Mouse (Mus musculus): ENCODE measurements around the gene Slc45a3. TPM values are rescaled to one million over a fixed set of nuclear protein-coding genes. Genes with fewer than 3 reads are reported as not detected.

Slc45a3 gene
- polyA plus RNA-seq, 1 experiment: 0.10 TPM

DNA sequence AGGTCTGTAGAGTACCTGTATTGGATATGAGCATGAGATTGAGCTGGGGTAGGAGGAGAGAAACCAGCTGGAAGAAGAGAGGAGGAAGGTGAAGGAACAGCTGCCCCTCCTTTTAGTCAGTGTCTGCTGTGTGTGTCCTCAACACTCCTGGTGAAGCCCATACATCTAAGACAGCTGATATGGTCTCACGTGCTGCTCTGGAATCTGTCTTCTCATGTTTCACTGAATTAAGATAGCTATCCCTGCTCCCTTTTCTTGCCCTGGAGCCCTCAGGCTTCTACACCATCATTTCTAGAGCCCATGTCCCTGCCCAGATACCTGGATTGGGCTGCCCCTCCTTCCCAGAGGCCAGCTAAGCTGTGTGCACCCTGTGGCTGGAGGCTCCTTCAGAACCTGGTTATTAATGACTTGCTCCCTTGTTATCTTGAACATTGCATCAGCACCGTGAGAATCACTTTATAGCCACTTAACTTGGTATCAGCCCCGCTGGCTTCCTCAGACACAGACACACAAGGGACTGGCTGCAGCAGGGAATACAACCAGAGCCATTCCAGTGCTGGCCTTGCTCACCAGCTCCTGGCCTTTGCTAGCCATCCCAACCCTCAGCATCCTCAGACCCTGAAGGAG is 7.5 kb upstream of the Slc45a3 start:
- TF ChIP-seq GATA1 (IDR thresholded peaks at IDR 0.05; ENCODE audit: low read length): no peak

DNA sequence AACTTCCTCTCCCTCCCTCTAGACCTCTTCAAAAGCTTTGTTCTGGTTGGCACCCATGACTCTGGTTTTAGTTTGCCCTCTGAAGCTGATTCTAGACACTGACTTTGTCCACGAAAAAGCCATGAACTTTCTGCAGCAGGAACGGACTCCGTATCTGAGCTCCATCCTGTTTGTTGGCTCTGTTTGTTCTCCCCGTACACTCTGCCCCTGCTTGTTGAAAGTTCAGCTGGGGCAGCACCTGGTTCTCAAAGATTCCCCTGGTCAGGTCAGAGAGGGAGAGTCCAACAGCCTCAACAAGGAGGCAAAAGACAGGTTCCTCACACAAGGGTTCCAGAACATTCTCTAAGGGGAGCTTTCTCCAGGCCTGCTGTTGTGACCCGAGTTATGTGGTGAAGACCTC is 5.4 kb upstream of the Slc45a3 start:
- no peak for TF ChIP-seq GATA1 (IDR thresholded peaks at IDR 0.05; ENCODE audit: low read length)

DNA sequence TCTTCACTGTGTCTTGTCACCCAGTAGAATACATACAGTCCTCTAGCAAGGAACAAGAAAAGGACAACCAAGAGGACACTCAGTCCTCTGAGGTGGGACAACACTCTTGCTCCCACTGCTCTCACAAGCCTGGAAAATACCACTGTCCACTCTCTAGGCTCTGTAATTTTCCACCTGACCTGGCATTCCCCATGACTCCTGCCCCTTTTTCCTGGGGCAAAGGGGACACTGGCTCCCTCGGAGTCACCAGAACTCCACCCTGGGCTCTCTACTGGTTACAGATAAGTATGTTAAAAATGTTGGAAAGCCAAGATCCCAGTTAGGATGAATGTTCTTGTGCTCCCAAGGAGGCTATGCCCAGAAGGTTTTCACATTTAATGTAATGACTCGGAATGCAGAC is 1.8 kb upstream of the Slc45a3 start:
- no peak for TF ChIP-seq GATA1 (IDR thresholded peaks at IDR 0.05; ENCODE audit: low read length)

DNA sequence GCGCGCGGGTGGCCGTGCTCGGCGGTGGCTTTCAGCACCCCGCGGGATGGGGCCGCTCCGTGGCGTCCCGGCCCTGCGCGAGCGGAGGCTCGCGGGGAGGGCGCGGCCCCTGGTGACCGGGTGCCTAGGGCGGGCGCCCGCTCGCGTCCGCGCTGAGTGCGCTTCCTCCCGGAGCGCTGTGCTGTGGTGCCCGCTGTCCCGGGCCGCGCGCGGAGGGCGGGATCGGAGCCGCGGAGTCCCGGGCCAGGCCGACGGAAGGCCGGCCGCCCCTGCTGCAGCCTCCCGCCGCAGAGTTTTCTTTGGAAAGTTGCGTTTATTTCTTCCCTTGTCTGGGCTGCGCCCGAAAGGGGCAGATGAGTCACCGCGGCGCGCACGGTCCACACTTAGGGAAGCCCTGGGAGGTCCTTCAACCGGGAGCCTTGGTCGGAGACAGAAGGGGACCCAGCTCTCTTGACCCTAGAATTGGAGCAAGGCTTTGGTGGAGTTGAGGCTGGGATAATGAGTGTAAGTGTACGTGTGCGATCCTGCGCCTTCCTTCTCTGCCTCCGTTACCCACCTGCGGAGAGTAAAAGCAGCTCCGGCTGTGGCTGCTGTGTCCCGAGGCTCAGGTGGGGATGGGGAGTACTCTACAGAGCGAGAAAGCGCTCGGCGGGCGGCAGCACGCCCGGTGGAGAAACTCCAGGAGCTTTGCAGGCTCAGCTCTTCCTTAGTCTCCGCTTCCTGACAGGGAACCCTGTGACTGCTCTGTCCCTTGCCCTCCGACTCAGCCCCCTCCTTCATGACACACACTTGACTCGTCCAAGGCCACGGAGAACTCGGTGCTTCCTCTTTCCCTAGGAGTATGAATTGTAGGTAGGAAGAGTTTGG is 551 bp downstream of the Slc45a3 start:
- no peak for TF ChIP-seq GATA1 (IDR thresholded peaks at IDR 0.05; ENCODE audit: low read length)

DNA sequence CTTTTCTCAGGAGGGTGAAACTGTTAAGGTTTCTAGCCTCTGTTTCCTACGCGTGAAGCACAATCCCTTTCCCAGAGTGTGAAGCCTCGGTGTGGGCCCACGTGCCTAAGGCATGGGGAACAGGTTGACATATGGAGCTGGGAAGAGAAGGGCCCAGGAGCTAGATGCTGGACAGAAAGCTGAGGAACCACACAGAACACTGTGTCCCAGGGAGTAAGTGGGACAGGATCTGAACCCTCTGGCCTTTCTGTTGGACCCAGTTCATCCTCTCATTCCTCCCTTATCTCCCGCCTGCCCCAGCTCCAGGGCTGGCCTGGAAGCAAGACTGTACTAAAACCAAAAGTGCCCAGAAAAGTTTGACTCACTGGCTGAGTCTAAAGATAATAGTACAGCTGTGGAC is 1.3 kb downstream of the Slc45a3 start:
- no peak for TF ChIP-seq GATA1 (IDR thresholded peaks at IDR 0.05; ENCODE audit: low read length)

DNA sequence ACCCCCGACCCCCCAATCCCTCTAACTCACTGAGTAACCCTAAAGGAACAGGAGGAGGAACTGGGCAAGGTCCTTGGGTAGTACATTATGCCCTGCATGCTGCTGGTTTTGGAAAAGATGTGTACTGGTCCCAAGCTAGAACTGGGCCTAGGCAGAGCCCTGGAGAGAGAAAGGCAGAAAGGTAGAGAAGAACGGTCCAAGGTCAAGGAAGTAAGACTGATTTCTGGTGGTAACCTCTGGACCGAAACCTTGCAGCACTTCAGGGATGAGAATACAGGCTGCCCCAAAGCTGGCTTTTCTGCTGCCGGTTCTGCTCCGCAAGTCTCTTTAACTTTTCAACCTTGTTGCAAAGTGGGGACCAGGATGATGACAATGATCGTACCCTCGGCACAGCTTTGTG is 1.8 kb downstream of the Slc45a3 start:
- no peak for TF ChIP-seq GATA1 (IDR thresholded peaks at IDR 0.05; ENCODE audit: low read length)

DNA sequence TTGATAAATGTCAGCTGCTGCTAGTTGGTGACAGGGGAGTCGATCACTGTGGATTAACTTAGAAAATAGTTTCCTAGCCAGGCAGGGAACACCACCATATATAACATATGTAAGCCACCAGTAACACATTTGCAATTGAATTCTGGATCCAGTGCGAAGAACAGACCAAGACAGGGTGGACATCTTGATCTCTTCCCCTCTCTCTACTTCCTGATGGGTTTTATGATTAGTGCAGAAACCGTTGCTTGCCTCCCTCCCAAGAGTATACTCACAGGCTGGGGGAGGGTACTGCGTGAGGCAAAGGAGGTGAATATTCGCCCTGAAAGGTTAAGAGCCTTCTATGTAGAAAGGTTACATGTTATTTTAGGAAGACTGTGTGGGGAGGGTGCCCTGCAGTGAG is 3.1 kb downstream of the Slc45a3 start:
- no peak for TF ChIP-seq GATA1 (IDR thresholded peaks at IDR 0.05; ENCODE audit: low read length)

DNA sequence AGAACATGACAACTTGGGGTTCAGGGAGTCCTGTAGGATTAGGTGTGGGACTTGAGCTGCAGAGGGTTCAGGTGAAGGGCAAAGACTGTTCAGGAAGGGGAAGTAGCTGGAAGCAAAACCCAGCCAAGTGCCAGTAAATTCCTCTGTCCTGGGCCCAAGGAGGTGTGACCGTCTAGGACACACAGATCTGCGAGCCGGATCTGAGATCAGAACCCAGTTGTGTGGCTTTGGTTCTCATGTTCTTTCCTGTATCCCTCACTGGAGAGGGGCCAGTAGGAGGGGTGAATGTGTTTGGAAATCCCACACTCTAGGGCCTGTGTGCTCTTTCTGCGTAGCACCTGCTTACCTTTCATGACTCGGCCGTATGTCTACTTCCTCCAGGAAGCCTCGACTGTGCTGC is 4.6 kb downstream of the Slc45a3 start:
- TF ChIP-seq GATA1 (IDR thresholded peaks at IDR 0.05; ENCODE audit: low read length): no peak

DNA sequence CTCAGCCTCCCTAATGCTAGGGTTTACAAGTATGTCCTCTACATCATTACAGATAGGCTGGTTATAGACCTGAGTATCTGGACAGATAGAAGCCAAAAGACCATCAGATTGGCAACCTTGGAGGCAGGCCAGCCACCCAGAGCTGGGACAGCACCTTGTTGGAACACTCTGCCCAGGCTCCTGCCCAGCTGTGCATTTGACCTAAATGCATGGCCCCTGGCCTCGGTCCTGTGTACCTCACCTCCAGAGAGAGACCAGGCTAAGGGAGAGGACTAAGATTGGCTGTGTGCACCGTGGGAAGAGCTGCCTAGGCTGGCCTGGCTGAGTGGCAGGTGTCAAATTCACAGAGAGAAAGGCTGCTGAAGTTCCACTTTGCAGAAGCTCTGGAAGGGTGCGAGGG is 5.8 kb downstream of the Slc45a3 start:
- TF ChIP-seq GATA1 (IDR thresholded peaks at IDR 0.05; ENCODE audit: low read length): no peak

DNA sequence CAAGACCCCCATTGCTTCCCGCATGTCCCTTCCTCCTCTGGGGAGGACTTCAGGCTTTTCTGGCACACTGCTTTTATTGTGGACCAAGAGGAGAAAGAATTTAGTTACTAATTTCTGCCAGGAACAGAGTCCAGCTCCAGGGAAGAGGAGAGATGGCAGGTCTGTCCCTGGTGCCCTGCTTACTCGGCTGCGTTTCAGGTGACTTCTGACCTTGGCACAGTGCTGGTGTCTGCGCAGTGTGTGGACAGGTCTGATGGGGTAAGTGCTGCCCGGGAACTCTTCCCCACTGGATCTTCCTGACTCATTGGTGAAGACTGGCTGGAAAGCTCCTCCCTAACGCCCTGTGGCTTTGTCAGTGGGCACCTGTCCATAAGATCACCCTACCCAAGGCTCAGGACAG is 6.2 kb downstream of the Slc45a3 start:
- TF ChIP-seq GATA1 (IDR thresholded peaks at IDR 0.05; ENCODE audit: low read length): no peak

DNA sequence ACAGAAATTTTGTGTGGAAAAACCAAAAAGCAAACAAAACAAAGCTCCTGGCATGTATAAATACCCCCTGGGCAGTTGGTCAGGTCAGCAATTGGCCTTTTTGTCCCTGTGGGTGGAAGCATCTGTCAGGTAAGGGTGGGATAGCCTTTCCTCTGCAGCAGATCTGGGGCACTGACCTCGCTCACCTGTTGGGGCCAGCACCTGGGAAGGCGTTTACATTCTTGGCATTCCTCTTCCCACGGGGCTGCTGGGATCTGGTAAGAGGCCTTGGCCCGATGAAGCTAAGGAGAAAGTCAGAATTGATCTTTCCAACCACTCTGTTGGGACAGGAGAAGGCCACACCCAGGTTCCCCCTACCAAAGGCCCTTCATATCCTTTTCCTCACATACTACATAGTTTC is 7.1 kb downstream of the Slc45a3 start:
- no peak for TF ChIP-seq GATA1 (IDR thresholded peaks at IDR 0.05; ENCODE audit: low read length)

DNA sequence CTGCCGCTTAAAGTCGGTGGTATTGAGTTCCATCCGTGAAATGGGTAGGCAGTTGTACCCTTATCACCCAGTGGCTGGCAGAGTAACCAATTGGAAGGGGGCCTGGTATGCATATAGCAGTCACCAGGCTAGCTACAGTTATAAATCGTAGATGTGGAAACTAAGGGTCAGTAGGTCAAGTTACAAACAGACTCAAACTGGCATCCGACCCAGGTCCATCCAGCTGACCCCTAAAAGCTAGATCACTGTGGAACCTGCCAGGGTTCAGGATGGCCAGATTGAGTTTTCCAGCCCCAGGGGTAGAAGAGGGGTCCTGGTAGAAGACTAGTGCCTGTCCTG is 7.5 kb downstream of the Slc45a3 start:
- TF ChIP-seq GATA1 (IDR thresholded peaks at IDR 0.05; ENCODE audit: low read length): no peak

DNA sequence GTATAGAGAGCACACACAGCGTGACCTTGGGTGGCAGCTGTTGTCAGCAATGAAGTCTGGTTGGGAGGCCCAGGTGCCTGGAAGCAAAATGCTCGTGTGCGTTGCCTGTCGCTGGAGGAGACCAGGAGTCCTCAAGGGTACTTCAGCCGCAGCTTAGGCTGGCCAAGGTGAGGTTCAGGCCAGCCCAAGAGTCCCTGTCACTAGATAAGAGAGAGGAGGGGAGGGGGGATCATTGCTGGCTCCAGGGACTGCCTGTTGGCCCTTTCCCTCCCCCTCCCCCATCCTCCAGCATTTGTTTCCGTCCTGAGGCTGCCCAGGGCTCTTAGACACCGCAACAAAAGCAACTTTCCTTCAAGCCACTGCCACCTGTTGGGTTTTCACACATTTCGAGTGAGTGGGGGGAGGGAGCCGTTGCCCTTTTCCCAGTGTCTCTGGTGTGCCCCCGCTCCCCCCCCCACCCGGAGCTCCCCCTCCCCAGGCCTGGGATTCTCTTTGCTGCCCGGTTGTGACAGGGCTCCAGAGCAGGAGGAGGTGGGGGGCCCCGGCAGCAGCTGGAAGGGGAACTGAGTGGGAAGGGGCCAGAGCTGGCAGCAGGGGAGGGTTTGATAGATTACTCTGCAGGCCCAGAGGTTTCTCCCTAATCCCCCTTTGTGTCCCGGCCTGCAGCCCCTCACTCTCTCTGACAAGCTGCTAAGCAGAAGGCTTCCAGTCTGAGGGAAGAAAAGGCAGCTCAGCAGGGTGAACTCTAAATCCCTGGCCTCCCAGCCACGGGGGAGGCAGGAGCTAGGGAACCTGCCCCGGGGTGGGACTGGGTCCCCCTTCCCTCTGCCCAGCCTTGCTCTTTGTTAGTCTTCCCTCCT is 8.1 kb downstream of the Slc45a3 start:
- TF ChIP-seq GATA1 (IDR thresholded peaks at IDR 0.05; ENCODE audit: low read length): no peak

DNA sequence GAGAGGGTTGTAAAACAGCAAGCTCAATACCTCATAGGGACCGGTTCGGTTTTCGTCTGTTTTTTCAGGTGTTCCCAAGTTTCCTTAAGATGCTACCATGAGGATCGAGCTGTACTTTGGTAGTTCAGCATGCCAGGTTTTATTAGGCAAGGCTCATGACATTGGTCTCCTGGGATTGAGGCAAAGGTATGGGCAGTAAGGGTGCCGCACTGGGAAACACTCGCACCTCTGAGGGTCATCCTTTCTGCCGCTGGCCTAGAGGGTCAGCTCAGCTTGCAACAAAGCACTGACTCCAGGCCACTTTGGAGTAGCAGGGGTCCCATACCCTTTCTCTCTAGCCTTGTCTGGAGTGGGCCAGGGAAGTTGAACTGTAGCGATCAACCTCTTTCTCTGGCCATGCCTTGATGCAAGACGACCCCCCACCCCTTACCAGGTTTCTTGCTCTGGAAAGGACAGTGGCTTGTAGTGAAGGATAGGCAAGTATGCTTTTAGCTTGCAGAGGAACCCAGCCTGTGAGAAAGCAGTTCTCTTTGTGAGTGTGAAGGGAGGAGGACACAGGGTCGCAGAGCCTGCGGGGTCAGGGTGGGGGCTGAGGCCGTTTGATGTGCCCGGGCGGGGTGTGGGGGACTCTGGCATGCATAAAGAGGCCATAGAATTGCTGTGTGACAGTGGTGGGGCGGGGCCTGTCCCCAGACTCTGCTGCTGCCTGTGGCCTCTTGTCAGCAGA is 9.2 kb downstream of the Slc45a3 start:
- TF ChIP-seq GATA1 (IDR thresholded peaks at IDR 0.05; ENCODE audit: low read length): no peak

DNA sequence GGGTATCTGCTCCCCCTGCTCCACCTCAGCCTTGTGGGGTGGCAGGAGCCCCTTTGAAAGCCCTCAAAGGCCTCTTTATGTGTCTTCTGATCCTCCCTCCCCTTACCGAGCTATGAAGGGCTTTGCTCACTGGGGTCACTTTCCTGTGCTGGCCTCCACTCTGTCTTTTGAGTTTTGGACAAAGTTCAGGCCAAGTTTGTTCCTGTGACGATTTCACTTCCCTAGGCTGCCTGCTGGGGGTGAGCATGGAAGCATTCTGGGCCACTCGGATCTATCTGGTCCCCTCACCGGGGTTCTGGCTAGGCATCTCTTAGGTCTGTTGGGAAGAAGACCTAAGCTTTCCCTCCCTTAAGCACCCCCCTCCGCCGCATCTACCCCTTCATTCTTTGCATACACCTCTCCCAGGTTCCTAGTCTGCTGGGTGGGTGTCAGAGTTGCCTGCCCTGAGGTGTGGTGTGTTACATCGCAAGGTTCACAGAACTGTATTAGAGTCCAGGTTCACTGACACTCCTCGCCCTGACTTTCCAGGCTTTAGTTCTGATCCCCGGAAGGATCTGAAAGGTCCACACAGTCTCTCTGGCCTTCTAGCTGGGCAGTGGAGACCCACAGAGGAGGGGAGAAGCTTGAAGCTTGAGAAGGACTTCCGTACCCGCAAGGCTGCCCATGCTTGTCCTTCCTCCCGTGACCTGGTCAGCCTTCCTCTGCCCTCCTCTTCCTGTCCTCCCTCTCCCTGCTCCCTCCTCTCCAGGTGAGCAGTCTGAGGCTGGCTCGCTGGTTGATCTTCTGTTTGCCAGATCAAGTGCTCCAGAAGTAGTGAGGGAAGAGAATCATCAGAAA is 9.9 kb downstream of the Slc45a3 start:
- no peak for TF ChIP-seq GATA1 (IDR thresholded peaks at IDR 0.05; ENCODE audit: low read length)

All from G1E-ER4 (cell line).